Comparison of ENCODE assay signal across 24 mouse cellular contexts in the genomic region with DNA sequence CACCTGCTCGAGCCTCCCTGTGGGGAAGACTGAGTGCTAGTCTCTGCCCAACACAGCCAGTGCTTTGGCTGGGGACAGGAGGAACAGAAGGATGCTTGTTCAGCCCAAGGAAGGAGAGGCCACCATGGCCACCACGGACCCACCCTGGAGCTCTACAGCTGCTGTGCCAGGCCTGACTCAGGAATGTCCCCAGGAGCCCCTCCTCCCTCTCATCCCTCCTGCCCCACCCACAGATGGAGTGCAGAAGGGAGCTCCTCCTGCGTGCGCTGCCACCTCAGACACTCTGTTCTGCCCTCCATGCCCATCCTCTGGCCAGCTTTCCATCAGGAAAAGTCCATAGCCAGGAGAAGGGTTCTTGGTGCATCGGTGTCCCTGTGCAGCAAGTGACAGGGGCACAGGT. TPM values are rescaled to one million over a fixed set of nuclear protein-coding genes. Genes with fewer than 3 reads are reported as not detected.
DNase-seq lines count a peak whose midpoint lies in the region; ATAC-seq and TF ChIP-seq lines count a peak whose summit lies in the region.
"Had no signal": no experiment of that assay in that cellular context is flagged by ENCODE, and none has a peak within 500 bp of the region (broad histone marks: within the 10 kb centered on the region; RNA-seq: fewer than 3 reads in every experiment).

No protein-coding gene starts in this region.

- peak overlapping the region; percentile 92; the same call in 1 of the 2 replicates for H3K27ac ChIP-seq in layer of hippocampus, adult 2 months
- H3K27ac ChIP-seq in midbrain, embryonic 11.5 days (ENCODE audit: low read depth, low read length) = no peak overlapping the region
- H3K27ac ChIP-seq in midbrain, embryonic 16.5 days (ENCODE audit: low read length) = no peak overlapping the region
- H3K27ac ChIP-seq: forebrain, embryonic 13.5 days; gastrocnemius, adult 2 months; heart, embryonic 15.5 days; midbrain, embryonic 13.5 days; neural tube, embryonic 13.5 days had no signal

- WGBS in midbrain, embryonic 11.5 days = 65% methylated on average over 5 of the region's 5 CpGs
- WGBS in midbrain, embryonic 16.5 days = 71% methylated on average over 5 of the region's 5 CpGs

- TF ChIP-seq CTCF in layer of hippocampus, adult 2 months (conservative IDR thresholded peaks at IDR 0.05) = no peak

- DNase-seq in heart, adult 11 months = peak; percentile 91
- DNase-seq in heart, postnatal 14 days = no peak
- no peak for DNase-seq in layer of hippocampus, adult 2 months (ENCODE audit: low spot score in 2 of 2)
- no peak for DNase-seq in layer of hippocampus, postnatal 14 days (ENCODE audit: low spot score in 2 of 2)
- peak; percentile 37 for DNase-seq in midbrain, embryonic 11.5 days (ENCODE audit: low spot score, missing footprints)
- no peak for DNase-seq in adrenal gland, postnatal 10 days
- no peak for DNase-seq in layer of hippocampus, adult 9-11 months
- DNase-seq: adrenal gland, postnatal 36 days; cerebellum, adult 9-11 months; gastrocnemius, adult 2 months; heart, postnatal 4 days; kidney, adult 8-10 months; liver, postnatal 0 days; retina, postnatal 1 day; right cerebral cortex, postnatal 25 days; spleen, adult 18-20 months had no signal

- H3K4me2 ChIP-seq in midbrain, embryonic 11.5 days = no peak overlapping the region
- H3K4me2 ChIP-seq in midbrain, embryonic 16.5 days (ENCODE audit: low read length) = no peak overlapping the region
- H3K4me2 ChIP-seq: forebrain, embryonic 13.5 days; heart, embryonic 15.5 days; liver, embryonic 11.5 days; midbrain, embryonic 13.5 days; neural tube, embryonic 13.5 days had no signal

- H3K9ac ChIP-seq in midbrain, embryonic 11.5 days (ENCODE audit: low read length) = no peak overlapping the region
- H3K9ac ChIP-seq in midbrain, embryonic 16.5 days (ENCODE audit: low read depth, low read length) = no peak overlapping the region
- H3K9ac ChIP-seq: forebrain, embryonic 13.5 days; heart, embryonic 15.5 days; liver, postnatal 0 days; midbrain, embryonic 13.5 days; neural tube, embryonic 13.5 days had no signal

- intact Hi-C loops in heart, postnatal 14 days (cut with DNase I) = no loop called here

- H3K9me3 ChIP-seq in midbrain, embryonic 11.5 days (ENCODE audit: control insufficient read depth, low read length) = no peaks in the 10 kb centered on the region
- no peaks in the 10 kb centered on the region for H3K9me3 ChIP-seq in midbrain, embryonic 16.5 days (replicated peaks; ENCODE audit: control insufficient read depth, low read length, poor library complexity, severe bottlenecking)
- H3K9me3 ChIP-seq: forebrain, embryonic 13.5 days; heart, embryonic 15.5 days; midbrain, embryonic 13.5 days; neural tube, embryonic 13.5 days had no signal

- no peak overlapping the region for H3K4me3 ChIP-seq in layer of hippocampus, adult 2 months
- no peak overlapping the region for H3K4me3 ChIP-seq in midbrain, embryonic 11.5 days (ENCODE audit: low read depth, low read length)
- no peak overlapping the region for H3K4me3 ChIP-seq in midbrain, embryonic 16.5 days (ENCODE audit: low read depth, low read length)
- H3K4me3 ChIP-seq: erythroblast, embryonic 14.5 days; forebrain, embryonic 13.5 days; gastrocnemius, adult 2 months; heart, embryonic 15.5 days; midbrain, embryonic 13.5 days; neural tube, embryonic 13.5 days had no signal

- no peaks in the 10 kb centered on the region; the same call in 1 of the 2 replicates for H3K4me1 ChIP-seq in midbrain, embryonic 11.5 days (ENCODE audit: control insufficient read depth, insufficient read depth, low read length)
- no peaks in the 10 kb centered on the region for H3K4me1 ChIP-seq in midbrain, embryonic 16.5 days (ENCODE audit: control insufficient read depth, insufficient read depth, low read length)
- H3K4me1 ChIP-seq: midbrain, embryonic 13.5 days had no signal

- H3K36me3 ChIP-seq in midbrain, embryonic 11.5 days (ENCODE audit: control insufficient read depth, insufficient read depth, low read length) = no peaks in the 10 kb centered on the region
- no peaks in the 10 kb centered on the region for H3K36me3 ChIP-seq in midbrain, embryonic 16.5 days (ENCODE audit: control insufficient read depth, insufficient read depth, low read length)
- H3K36me3 ChIP-seq: heart, embryonic 15.5 days; midbrain, embryonic 13.5 days; neural tube, embryonic 13.5 days had no signal

- H3K27me3 ChIP-seq in midbrain, embryonic 11.5 days (ENCODE audit: control insufficient read depth, insufficient read depth, low read length) = no peaks in the 10 kb centered on the region
- H3K27me3 ChIP-seq in midbrain, embryonic 16.5 days (ENCODE audit: control insufficient read depth, insufficient read depth, low read depth, low read length) = no peaks in the 10 kb centered on the region
- H3K27me3 ChIP-seq: forebrain, embryonic 13.5 days; heart, embryonic 15.5 days; midbrain, embryonic 13.5 days; neural tube, embryonic 13.5 days had no signal

- ATAC-seq in midbrain, embryonic 11.5 days (ENCODE audit: low FRiP score) = peak; percentile 11; the same call in 1 of the 2 replicates
- ATAC-seq in midbrain, embryonic 16.5 days = no peak
- ATAC-seq: CD4-positive, CD25-positive, alpha-beta regulatory T cell, adult 4 months; forebrain, embryonic 13.5 days; liver, postnatal 0 days; midbrain, embryonic 13.5 days had no signal

RNA-seq across cellular contexts. Expression of gene Rhob, which starts 42.8 kb away (rescaled TPM):
- total RNA-seq in heart, postnatal 14 days (2021) = 100 to 1,000 TPM; 220 to 235 TPM
- 100 to 1,000 TPM; 359 to 361 TPM for total RNA-seq in layer of hippocampus, adult 2 months (2021)
- 100 to 1,000 TPM; 387 to 396 TPM for total RNA-seq in layer of hippocampus, postnatal 14 days (2021)
- polyA plus RNA-seq in midbrain, embryonic 11.5 days (2014; fragmentation: Nextera tagmentation; extraction: Ambion mirVana) = 58.4 and 59.8 TPM in 2 replicates
- polyA plus RNA-seq in midbrain, embryonic 16.5 days (2015; fragmentation: Nextera tagmentation; extraction: Ambion mirVana) = 75.7 and 80.0 TPM in 2 replicates
- total RNA-seq in adrenal gland, postnatal 10 days (2021) = 100 to 1,000 TPM; 177 to 223 TPM

Comparison
In these comparisons a context has a peak if more than half of its experiments do, and no peak if none do; other contexts are left out.
1. DNase-seq: peak in heart, adult 11 months (single experiment) and midbrain, embryonic 11.5 days (single experiment); none in heart, postnatal 14 days (0 of 2), layer of hippocampus, adult 2 months (0 of 2), layer of hippocampus, postnatal 14 days (0 of 2), adrenal gland, postnatal 10 days (single experiment) and layer of hippocampus, adult 9-11 months (single experiment).